Mouse (Mus musculus) gastrocnemius, postnatal 10 days (tissue): Measurements from ENCODE around the gene Pmpcb. TPM values are rescaled to one million over a fixed set of nuclear protein-coding genes. Genes with fewer than 3 reads are reported as not detected.
A peak's percentile ranks its signal among the peaks of the same experiment; 100 is the strongest.
"Not testable (repeated sequence)": the region's sequence is repeated elsewhere in the genome, so short reads cannot be mapped to it uniquely, and the experiment has no call there.

Source experiments
- DNase-seq: peaks from one replicate; pipeline ENCODE4 v3.0.0; 2021; ENCODE audit warnings: mixed read lengths
- long read RNA-seq, 2 experiments: library from polyadenylated mRNA; stranded (forward); transcript quantifications; one replicate each; pipeline ENCODE4 v2.0.0; 2021
- total RNA-seq, 2 experiments: library from RNA; stranded (reverse); gene quantifications; 2 replicates each; pipeline ENCODE4 v1.2.3; 2021

Gene Pmpcb
- 100 to 1,000 TPM; 131 to 143 TPM for total RNA-seq
- long read RNA-seq, experiment 1, transcript Pmpcb-201 (13 exons, 1,615 nt) = major isoform, 104 of 117 reads
- long read RNA-seq, experiment 1, partial matches to known transcripts = 7 of 117 reads
- long read RNA-seq, experiment 1, other reads (novel, unspliced or antisense) = 6 of 117 reads
- long read RNA-seq, experiment 2, transcript Pmpcb-201 (13 exons, 1,615 nt) = major isoform, 128 of 134 reads
- long read RNA-seq, experiment 2, partial matches to known transcripts = 4 of 134 reads
- long read RNA-seq, experiment 2, other reads (novel, unspliced or antisense) = 2 of 134 reads

GRCm38 (mm10) chr5:21736956-21737585 is at the start of gene Pmpcb:
Gene Pmpcb, plus strand, starts transcription at chr5:21737141.
- peak; percentile 85 for DNase-seq

DNA sequence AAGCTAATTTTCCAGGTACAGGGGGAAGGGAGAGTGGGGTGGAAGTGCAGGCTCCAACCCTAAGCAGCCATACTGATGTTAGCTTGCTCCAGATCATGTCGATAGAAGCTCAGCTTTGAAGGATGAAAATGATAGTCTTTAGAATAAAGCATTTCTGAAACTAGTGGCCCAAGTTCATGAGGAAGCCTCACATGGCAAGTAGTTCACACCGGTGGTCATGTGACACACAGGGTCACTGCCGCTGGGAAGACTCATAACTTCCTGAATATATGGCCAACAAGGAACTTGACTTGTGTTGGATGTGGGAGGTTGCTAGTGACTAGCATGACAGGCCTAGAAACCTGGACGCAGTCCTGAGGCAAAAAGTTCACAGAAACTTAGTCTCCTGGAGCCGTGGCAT is 44.7 kb upstream of the Pmpcb start:
- no peak for DNase-seq

DNA sequence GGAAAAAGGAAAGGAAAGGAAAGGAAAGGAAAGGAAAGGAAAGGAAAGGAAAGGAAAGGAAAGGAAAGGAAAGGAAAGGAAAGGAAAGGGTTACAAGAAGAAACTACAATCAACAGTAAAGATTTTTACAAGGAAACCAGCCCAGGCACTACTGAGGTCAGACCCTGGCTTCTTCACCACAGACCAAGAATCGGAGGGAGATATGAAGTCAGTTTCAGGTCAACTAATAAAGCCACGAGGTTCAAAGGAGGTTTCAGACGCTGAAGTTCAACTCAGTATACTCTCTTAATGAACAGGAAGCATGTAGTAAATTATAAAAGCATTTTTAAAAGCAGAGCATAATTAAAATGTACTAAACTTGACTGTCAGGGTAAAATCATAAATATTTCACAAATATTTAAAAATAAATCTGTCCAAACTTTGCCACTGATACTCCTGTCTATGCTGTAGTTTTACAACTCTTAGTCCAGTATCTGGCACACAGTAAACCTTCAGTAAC is 43.5 kb upstream of the Pmpcb start:
- DNase-seq = no peak

GRCm38 (mm10) chr5:21694854-21695490 is 42.0 kb upstream of the Pmpcb start:
- no peak for DNase-seq

DNA sequence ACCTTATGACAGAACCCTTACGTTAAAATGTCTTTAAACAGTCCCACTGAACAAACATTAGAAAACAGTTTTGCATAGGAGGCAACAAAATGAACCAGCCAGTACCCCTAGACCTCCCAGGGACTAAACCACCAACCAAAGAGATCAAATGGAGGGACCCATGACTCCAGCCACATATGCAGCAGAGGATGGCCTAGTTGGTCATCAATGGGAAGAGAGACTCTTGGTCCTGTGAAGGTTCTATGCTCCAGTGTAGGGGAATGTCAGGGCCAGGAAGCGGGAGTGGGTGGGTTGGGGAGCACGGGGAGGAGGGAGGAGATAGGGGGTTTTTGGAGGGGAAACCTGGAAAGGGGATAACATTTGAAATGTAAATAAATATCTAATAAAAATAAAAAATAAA is 37.4 kb upstream of the Pmpcb start:
- DNase-seq = not testable (repeated sequence)

DNA sequence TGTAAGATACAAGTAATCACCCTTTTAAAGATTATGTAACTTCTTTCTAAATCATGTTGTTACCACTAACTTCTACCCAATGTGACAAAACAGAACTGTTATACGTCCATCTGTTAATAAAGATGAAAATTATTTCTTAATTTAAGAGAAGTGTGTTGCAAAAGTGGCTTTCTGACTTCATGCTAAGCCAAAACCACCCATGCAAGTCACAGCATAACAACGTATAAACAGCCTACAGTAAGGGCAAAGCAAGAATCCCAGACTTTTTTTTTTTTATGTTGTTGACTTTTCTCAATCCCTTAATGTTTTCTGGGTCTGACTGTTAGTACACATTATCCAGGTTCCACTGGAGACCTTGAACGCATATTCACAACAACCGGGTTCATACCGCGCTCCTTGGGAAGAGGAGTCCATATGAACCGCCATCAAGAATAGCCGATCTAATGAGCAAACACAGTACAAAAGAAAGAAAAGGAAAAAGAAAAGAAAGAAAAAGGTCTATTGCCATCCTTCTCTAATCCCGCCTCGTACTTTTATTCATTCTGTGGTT is 36.6 kb upstream of the Pmpcb start:
- no peak for DNase-seq

- no peak for DNase-seq
Observed at GRCm38 (mm10) chr5:21700934-21701333, 36.0 kb upstream of the Pmpcb start.

- DNase-seq = peak; percentile 99
Observed at GRCm38 (mm10) chr5:21701351-21702008, 35.5 kb upstream of the Pmpcb start, which contains the start of gene Napepld. Gene Napepld, minus strand, starts transcription at chr5:21701396.

DNA sequence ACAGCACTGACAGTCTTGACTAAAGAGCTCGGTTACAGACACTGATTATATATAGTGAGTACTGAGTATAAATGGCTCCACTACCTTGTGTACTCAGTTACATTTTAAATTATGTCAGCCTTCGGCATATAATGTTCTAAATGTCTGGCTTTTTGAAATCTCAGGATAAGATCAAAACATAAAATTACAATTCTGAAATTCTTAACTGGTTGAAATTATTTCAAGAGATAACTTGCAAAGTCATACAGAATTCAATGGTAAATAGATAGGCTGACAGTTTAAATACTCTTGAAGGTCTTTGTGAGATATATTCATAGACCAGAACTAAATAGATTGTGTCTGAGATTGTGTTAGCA is 35.0 kb upstream of the Pmpcb start:
- no peak for DNase-seq

GRCm38 (mm10) chr5:21702873-21703475 is 34.0 kb upstream of the Pmpcb start:
- DNase-seq = no peak

GRCm38 (mm10) chr5:21703708-21704107 is 33.2 kb upstream of the Pmpcb start:
- no peak for DNase-seq

GRCm38 (mm10) chr5:21706546-21706945 is 30.4 kb upstream of the Pmpcb start:
- DNase-seq = no peak

DNA sequence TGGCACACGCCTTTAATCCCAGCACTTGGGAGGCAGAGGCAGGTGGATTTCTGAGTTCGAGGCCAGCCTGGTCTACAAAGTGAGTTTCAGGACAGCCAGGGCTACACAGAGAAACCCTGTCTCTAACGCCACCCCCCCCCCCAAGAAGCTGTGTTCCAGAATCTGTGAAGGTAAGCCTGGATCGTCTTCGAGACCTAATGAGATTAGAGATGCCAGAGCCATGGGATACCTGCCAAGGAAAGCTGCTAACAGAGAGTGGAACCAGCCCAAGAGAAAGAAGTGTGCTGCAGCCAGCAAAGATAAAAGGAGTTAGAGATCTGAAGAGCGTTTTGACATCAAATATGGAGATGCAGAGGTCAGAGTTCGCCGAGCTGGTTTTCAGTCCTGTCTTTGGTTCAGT is 28.9 kb upstream of the Pmpcb start:
- not testable (repeated sequence) for DNase-seq

- no peak for DNase-seq
Observed at GRCm38 (mm10) chr5:21712127-21712715, 24.7 kb upstream of the Pmpcb start.

- DNase-seq = no peak
Observed at GRCm38 (mm10) chr5:21714447-21714846, 22.5 kb upstream of the Pmpcb start.

DNA sequence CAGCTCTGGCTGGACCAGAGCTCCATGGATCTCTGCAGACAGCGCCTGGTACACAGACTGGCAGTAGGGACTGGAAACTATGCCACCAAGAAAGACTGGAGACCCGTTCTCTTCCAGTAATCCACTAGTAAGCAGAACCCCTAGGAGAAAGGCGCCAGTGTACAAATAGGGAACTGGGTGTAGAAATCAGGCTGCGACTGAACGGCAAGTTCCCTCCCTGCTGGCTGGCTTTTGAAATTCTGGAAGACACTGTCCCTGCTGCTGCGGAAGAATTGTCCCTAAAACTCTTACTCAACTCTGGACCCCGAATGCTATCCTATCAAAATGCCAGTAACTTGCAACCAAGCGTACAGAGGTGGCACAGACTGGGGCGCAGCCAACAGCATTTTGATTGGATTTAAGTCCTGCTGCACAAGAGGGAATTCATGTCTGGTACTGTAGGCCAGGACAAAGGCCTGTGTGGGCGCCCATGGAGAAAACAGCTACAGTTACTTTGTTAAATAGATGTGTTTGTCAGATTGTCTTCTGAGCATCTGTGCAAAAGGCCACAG is 19.7 kb upstream of the Pmpcb start:
- no peak for DNase-seq

DNA sequence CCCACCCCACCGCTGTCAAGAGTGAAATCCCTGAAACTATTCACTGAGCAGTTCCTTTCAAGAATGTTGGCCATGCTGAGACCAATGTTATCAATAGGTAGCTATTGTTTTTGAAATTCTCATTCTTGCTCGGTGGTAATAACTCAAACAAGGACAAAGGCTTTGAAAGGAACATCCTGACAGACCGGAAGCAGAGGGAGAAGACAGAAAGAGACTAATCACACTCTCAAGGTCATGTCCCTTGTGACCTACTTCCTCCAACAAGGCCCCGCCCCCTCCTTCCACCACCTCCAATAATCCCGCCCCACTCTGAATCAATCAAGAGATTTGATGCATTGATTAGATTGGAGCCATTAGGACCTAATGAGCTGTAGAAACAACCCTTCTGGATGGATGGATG is 18.4 kb upstream of the Pmpcb start:
- DNase-seq = no peak

DNA sequence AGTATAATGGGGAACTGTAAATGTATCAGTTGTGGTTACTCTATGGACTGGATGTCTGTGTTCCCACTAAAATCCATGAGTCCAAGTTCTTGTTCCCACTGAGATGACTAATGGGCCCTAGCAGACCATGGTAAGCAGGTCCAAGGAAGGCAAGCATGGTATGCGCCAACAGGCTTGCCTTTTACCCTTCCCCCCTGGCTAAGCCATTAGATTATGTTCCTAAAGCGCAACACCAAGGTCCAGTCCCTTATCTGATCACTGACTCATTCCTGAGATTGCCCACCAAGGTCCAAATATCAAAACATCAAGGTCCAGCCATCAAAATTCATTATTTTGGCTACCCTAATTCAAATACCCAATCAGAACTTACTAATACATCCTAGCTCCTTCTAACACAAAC is 17.7 kb upstream of the Pmpcb start:
- no peak for DNase-seq

GRCm38 (mm10) chr5:21724427-21724826 is 12.5 kb upstream of the Pmpcb start:
- no peak for DNase-seq

DNA sequence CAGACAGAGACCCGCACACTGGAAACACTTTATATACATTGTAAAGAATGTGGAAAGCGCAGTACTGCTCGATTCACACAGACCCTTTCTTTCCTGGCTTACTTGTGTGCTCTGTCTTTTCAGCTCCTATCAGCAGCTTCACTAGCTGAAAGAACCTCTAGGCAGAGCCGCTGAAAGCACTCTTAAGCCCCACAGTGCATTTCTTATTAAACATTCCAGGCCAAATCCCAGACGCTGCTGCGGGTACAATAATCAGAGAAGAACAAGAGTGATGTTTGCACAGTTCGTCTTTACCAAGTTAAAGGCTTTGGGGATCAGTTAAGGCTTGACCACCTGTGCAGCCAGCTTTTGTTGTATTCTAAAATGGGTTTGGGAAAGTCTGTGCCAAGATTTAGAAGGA is 12.1 kb upstream of the Pmpcb start:
- DNase-seq = no peak

DNA sequence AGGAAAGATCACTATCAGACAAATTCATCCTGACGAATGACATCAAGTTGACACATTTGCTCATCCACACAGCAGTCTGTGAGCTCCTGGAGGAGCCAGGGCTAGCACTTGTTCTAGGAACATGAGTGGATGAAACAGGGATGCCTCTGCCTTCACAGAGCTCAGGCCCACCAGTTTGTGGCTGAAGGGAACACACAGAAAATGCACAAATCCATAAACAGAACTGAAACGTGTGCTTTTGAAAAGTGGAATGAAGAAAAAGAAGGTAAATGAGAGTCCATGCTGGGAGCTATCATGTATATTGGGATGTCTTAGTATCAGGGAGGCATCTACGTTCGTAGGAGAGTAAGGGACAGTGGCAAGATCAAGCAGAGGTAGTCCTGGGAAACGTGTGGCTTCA is 7.8 kb upstream of the Pmpcb start:
- DNase-seq = no peak
